Mouse (Mus musculus) limb, embryonic 10.5 days (tissue): ENCODE measurements around the gene Trp63. TPM values are rescaled to one million over a fixed set of nuclear protein-coding genes. Genes with fewer than 3 reads are reported as not detected.
A peak's percentile ranks its signal among the peaks of the same experiment; 100 is the strongest.

Experiments used
- DNase-seq: peaks from one replicate; pipeline ENCODE4 v3.0.0-alpha.2; 2017; ENCODE audit warnings: low spot score
- H3K27ac ChIP-seq: fragments of 300-500 bp; sonication (generic); 2 replicates; pipeline ENCODE4 v1.5.1; 2016; ENCODE audit warnings: mild to moderate bottlenecking
- H3K27me3 ChIP-seq: fragments of 300-500 bp; sonication (generic); 2 replicates; pipeline ENCODE4 v1.6.1; 2016; ENCODE audit warnings: low read depth, mild to moderate bottlenecking; ENCODE audit not compliant: poor library complexity, severe bottlenecking
- H3K36me3 ChIP-seq: fragments of 300-500 bp; sonication (generic); 2 replicates; pipeline ENCODE4 v1.6.1; 2016; ENCODE audit warnings: mild to moderate bottlenecking, moderate library complexity
- H3K4me1 ChIP-seq: fragments of 300-500 bp; sonication (generic); 2 replicates; pipeline ENCODE4 v1.6.1; 2016
- H3K4me3 ChIP-seq: fragments of 300-500 bp; sonication (generic); 2 replicates; pipeline ENCODE4 v1.5.1; 2016; ENCODE audit warnings: mild to moderate bottlenecking, moderate library complexity
- H3K9me3 ChIP-seq: fragments of 300-500 bp; sonication (generic); replicated peaks from 2 replicates; pipeline ENCODE4 v1.6.1; 2016; ENCODE audit warnings: mild to moderate bottlenecking
- WGBS: fragments of 180-500 bp; shearing (Covaris S2); methylation state at CpG from one replicate; pipeline ENCODE4 v1.1.7; 2016; 5-methylcytosine and 5-hydroxymethylcytosine counted together
- polyA plus RNA-seq: library from polyadenylated mRNA; unstranded; fragments of >200 nt; fragmentation: Nextera tagmentation; extraction: Ambion mirVana; gene quantifications from 2 replicates; pipeline ENCODE4 v1.2.1, GENCODE M21; 2016

Trp63 gene
- polyA plus RNA-seq, 1 experiment from 2014 or later, result 21.3 TPM

- Histone ChIP-seq H3K4me3 (no peak overlapping the region), H3K4me1 (peaks cover 13% of the 10 kb centered on the region), H3K36me3 (no peaks in the 10 kb centered on the region), H3K27me3 (no peaks in the 10 kb centered on the region), H3K27ac (no peak overlapping the region), H3K9me3 (no peaks in the 10 kb centered on the region)
- no peak for DNase-seq
- WGBS, result 64% methylated on average over 13 of the region's 13 CpGs
Measured at GRCm38 (mm10) chr16:25849593-25850464, 166.3 kb downstream of the Trp63 start.

- Histone ChIP-seq H3K27ac (no peak overlapping the region), H3K36me3 (no peaks in the 10 kb centered on the region), H3K27me3 (no peaks in the 10 kb centered on the region), H3K4me3 (no peak overlapping the region), H3K9me3 (no peaks in the 10 kb centered on the region), H3K4me1 (peaks cover 7% of the 10 kb centered on the region; the same call in 1 of the 2 replicates)
- DNase-seq, result no peak
- WGBS, result 88% methylated on average over 8 of the region's 8 CpGs
Measured at GRCm38 (mm10) chr16:25860731-25861505, 177.4 kb downstream of the Trp63 start.

DNA sequence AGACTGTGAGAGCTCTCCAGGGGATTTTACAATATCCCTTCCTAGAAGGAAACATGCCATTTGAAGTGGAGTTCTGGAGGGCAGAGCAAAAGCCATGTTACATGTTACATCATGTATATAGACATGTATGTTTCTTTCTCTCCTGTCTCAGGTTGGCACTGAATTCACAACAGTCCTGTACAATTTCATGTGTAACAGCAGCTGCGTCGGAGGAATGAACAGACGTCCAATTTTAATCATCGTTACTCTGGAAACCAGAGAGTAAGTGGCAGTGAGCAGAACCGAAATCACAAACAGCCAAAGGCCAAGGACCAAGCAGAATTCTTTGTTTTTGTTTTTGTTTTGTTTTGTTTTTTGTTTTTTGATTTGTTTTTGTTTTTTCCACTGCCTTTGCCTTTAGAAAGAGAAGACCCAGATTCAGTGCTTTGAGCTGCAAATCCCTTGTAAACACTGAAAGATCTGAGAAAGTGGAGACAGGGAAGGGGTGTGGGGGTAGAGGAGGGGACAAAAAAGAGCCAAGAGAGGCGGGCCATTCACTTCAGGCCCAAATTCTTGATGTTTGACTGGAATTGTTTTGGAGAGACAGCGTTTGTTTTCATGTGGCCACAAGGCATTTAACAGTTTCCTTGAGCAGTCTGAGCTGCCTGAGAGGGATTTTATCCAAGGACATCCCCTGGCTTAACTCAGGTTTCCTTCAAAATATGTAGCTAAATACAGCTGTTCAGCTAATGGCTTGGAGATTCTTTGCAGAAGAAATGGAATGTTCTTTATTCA is 181.7 kb downstream of the Trp63 start:
- Histone ChIP-seq H3K4me3 (no peak overlapping the region), H3K27ac (no peak overlapping the region), H3K9me3 (no peaks in the 10 kb centered on the region), H3K36me3 (no peaks in the 10 kb centered on the region), H3K4me1 (peaks cover 8% of the 10 kb centered on the region; the same call in 1 of the 2 replicates), H3K27me3 (no peaks in the 10 kb centered on the region)
- no peak for DNase-seq
- WGBS, result 72% methylated on average over 7 of the region's 7 CpGs

DNA sequence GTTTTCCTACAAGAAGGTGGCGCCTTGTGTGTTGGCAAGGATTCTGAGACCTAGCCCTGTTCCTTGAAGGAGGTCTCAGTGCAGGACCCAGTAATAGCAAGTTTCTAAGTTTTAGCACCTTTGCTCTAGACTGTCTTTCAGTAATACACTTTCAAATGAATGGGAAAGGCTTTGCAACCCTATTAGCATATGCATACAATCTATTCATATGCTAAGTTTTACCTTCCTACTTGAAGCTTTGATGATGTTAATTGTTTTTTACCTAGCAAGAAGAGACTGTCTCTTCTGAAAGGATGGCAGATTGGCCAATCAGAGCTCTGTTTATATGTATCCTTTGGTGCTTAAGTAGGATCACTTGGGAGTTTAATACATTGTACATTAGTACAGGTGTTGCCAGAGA is 187.9 kb downstream of the Trp63 start:
- no peak for DNase-seq
- Histone ChIP-seq H3K9me3 (no peaks in the 10 kb centered on the region), H3K27ac (no peak overlapping the region), H3K36me3 (no peaks in the 10 kb centered on the region), H3K4me1 (no peaks in the 10 kb centered on the region), H3K4me3 (no peak overlapping the region), H3K27me3 (no peaks in the 10 kb centered on the region)
- 88% methylated on average over 1 of the region's 1 CpGs for WGBS

- 79% methylated on average over 2 of the region's 2 CpGs for WGBS
- H3K27ac ChIP-seq, result no peak overlapping the region
- no peaks in the 10 kb centered on the region for H3K27me3 ChIP-seq
- no peak overlapping the region for H3K4me3 ChIP-seq
- H3K4me1 ChIP-seq, result peaks cover 11% of the 10 kb centered on the region; the same call in 1 of the 2 replicates
- H3K36me3 ChIP-seq, result no peaks in the 10 kb centered on the region
- DNase-seq, result no peak
- no peaks in the 10 kb centered on the region for H3K9me3 ChIP-seq
Measured at GRCm38 (mm10) chr16:25875681-25876080, 192.1 kb downstream of the Trp63 start.

DNA sequence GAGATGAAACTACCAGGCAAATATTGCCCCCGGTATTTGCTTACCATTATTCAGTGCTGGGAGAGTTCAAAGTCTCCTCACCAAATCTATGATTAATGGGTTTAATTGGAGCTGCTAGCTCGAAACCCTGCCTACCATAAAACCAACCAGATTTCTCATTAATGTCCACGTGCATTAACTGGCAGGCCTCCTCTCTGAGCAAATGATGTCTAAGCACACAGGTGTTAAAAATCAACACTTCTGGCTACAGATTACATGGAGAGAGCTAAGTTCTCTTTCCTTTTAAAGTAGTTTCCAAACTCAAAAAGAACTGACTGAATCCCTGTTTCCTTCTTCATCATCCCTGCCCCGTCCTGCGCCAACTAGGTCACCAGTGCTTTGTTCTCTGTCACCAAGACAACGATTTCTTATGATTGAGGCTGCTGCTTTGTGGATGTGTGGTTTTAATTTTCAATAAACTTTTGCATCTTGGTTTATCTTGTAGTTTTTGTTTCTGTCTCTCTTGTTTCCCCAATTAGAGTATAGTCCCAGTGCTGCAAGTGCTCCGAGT is 193.9 kb downstream of the Trp63 start:
- WGBS, result 56% methylated on average over 7 of the region's 7 CpGs
- H3K27me3 ChIP-seq, result no peaks in the 10 kb centered on the region
- H3K27ac ChIP-seq, result peak overlapping the region; percentile 36; the same call in 1 of the 2 replicates
- DNase-seq, result no peak
- peaks cover 11% of the 10 kb centered on the region for H3K4me1 ChIP-seq
- H3K36me3 ChIP-seq, result no peaks in the 10 kb centered on the region
- H3K9me3 ChIP-seq, result no peaks in the 10 kb centered on the region
- no peak overlapping the region for H3K4me3 ChIP-seq

DNA sequence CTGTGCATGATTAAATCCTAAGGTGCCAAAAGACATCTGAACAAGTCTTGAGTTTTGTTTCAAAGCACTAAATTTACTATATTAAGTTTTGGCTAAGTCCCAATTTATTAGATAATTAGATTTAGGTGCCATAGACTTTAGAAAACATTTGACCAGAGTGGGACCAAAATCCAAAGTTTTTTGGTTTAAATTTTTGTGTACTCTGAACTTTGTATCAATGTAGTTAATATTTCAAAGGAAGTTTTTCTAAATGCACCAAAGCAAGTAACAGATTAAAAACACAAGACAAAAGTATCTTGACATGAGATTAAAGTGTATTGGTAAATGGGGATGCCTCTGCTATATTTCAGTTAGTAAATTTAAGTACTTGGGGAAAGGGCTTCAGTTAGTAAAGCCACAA is 194.6 kb downstream of the Trp63 start:
- Histone ChIP-seq H3K4me3 (no peak overlapping the region), H3K27ac (no peak overlapping the region), H3K36me3 (no peaks in the 10 kb centered on the region), H3K9me3 (no peaks in the 10 kb centered on the region), H3K27me3 (no peaks in the 10 kb centered on the region), H3K4me1 (peaks cover 11% of the 10 kb centered on the region)
- no peak for DNase-seq

- no peaks in the 10 kb centered on the region for H3K4me1 ChIP-seq
- 89% methylated on average over 4 of the region's 4 CpGs for WGBS
- no peak overlapping the region for H3K27ac ChIP-seq
Measured at GRCm38 (mm10) chr16:25899071-25899470, 215.5 kb downstream of the Trp63 start.

GRCm38 (mm10) chr16:25899657-25900056 is 216.1 kb downstream of the Trp63 start:
- WGBS, result 95% methylated on average over 2 of the region's 2 CpGs
- Histone ChIP-seq H3K4me3 (no peak overlapping the region), H3K4me1 (no peaks in the 10 kb centered on the region), H3K27ac (no peak overlapping the region), H3K9me3 (no peaks in the 10 kb centered on the region), H3K27me3 (no peaks in the 10 kb centered on the region), H3K36me3 (no peaks in the 10 kb centered on the region)
- no peak for DNase-seq

More at GRCm38 (mm10) chr16:25899071-25899470, 215.5 kb downstream of the Trp63 start:
- no peaks in the 10 kb centered on the region for H3K27me3 ChIP-seq
- H3K36me3 ChIP-seq, result no peaks in the 10 kb centered on the region
- no peak for DNase-seq
- H3K9me3 ChIP-seq, result no peaks in the 10 kb centered on the region
- no peak overlapping the region for H3K4me3 ChIP-seq

DNA sequence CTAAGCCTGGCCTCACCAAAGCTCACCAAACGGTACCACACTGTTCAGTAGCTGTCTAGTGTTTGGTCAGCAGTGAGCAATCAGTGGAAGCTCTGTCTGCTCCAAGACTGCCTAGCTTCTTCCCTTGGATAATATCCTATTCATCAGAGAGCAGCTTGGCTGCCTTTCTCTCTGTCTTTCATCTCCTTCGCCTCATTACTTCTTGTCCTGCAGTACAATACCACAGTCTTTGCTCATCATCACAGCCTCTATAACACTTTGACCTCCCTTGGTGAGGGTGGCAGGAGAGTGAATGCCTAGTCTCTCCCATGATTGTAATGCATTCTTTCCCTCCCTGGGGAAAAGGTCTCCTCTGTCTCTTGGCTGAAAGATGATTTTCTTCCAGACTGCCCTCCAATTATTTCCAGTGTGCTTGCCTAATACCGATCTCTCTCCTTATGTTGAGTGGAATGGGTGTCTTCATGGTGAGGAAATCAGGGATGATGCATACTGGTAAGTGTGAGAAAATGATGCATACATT is 216.9 kb downstream of the Trp63 start:
- 80% methylated on average over 3 of the region's 3 CpGs for WGBS
- H3K36me3 ChIP-seq, result no peaks in the 10 kb centered on the region
- no peaks in the 10 kb centered on the region for H3K4me1 ChIP-seq
- no peak overlapping the region for H3K4me3 ChIP-seq
- H3K9me3 ChIP-seq, result no peaks in the 10 kb centered on the region
- DNase-seq, result no peak
- no peak overlapping the region for H3K27ac ChIP-seq
- H3K27me3 ChIP-seq, result no peaks in the 10 kb centered on the region

GRCm38 (mm10) chr16:25912185-25912584 is 228.6 kb downstream of the Trp63 start:
- no peaks in the 10 kb centered on the region for H3K9me3 ChIP-seq
- H3K36me3 ChIP-seq, result no peaks in the 10 kb centered on the region
- no peaks in the 10 kb centered on the region for H3K27me3 ChIP-seq
- H3K27ac ChIP-seq, result no peak overlapping the region
- no peak overlapping the region for H3K4me3 ChIP-seq
- H3K4me1 ChIP-seq, result no peaks in the 10 kb centered on the region
- DNase-seq, result no peak
- WGBS, result 63% methylated on average over 1 of the region's 1 CpGs

DNA sequence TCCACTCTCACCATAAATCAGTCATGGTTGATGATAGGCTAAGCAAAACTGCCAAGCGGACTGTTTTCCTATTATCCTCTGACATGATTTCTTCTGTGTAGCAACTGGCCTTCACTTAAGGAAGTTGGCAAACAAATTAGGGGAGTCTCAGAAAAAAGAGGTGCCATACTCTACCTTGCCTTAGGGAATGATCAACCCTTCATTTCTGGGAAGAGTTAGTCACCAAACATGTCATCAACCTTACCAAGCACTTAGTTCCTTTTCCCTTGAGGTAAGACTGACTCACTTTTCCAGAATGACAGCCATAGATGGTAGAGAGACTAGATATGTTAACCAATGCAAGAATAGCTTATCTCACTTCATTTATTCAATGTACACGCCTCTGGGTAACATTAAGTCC is 250.6 kb downstream of the Trp63 start:
- no peak for DNase-seq
- no peaks in the 10 kb centered on the region for H3K4me1 ChIP-seq
- WGBS, result 85% methylated on average over 2 of the region's 2 CpGs
- no peaks in the 10 kb centered on the region for H3K9me3 ChIP-seq
- H3K4me3 ChIP-seq, result no peak overlapping the region
- H3K36me3 ChIP-seq, result no peaks in the 10 kb centered on the region
- H3K27ac ChIP-seq, result no peak overlapping the region
- no peaks in the 10 kb centered on the region for H3K27me3 ChIP-seq
